Mouse (Mus musculus) cerebellum, postnatal 4 days (tissue): ENCODE measurements around the gene 1700001O22Rik.

Experiments used
- DNase-seq, 2 experiments: peaks; one replicate each; pipeline ENCODE4 v3.0.0; 2022; ENCODE audit warnings: low spot score in 2 of 2, mixed read lengths in 1 of 2

The 1700001O22Rik gene

DNA sequence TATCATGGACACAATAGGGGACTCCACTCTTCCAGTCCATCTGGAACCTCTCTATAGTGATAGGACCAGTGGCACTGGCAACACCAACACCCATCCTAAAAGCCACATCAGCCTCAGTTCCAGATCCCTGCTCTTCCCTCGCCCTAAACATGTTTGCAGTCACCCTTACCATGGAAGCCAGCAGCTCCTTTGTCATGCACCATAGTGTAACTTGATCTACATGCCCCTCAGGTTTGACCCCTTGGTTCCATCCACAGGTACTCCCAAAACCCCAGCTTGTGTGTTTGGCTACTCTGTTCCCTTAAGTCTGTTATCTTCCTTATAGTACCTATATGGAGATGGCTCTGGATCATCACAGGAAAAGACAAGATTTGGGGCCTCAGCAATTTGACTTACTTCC is 12.9 kb upstream of the 1700001O22Rik start:
- no peak for DNase-seq

GRCm38 (mm10) chr2:30810573-30810972 is 7.1 kb upstream of the 1700001O22Rik start:
- DNase-seq: no peak

- no peak for DNase-seq
Measured at GRCm38 (mm10) chr2:30809503-30809902, 6.0 kb upstream of the 1700001O22Rik start.

DNA sequence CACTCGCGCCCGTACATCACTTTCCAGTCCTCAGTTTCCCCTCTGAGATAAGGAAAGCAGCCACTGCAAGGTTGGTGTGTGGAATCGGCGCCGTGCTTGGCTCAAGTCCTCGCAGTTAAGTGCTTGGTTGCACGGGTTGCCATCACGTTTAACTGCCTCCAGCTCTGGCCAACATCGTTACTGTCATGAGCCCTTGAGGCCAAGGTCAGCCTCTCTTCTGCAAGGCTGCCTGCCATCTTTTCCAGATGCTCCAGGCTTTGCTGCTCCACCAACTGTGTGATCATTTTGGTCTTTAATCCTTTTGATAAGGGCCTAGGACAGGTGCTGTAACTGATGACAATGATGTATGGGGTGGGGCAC is 4.8 kb upstream of the 1700001O22Rik start:
- DNase-seq: no peak

DNA sequence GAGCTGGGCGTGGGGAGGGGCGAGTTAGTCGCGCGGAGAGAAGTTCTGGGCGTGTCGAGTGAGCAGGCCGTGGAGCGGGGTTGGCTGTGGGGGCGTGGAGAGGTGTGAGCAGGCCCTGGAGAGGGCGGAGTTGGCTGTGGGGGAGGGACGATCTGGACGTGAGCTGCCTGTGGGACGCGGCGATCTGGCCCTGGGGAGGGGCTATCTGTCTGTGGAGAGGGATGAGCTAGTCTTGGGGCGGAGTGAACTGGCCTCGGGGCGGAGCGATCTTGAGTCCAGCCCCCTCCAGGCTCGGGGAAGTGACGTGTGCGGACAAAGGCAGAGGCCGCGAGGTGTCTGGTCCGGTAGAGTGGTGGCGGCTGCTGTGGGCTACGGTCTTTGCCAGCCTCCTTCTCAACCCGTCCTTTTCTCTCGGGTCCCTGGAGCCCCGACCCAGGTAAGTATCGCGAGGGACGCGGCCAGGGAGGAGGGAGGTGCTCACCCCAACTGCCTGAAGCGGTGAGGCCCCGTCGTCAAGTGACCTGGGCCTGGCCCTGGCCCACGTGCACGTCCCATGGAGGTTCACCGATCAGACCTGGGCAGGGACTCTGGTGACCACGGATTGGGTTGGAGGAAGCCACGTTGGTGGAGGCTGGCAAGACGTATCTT is 4.3 kb upstream of the 1700001O22Rik start, which contains the start of gene Ntmt1:
Gene Ntmt1 (plus strand): TSS at position 179 of the 648 bp plus-strand sequence.
- DNase-seq: peak; percentile 92 to 96

DNA sequence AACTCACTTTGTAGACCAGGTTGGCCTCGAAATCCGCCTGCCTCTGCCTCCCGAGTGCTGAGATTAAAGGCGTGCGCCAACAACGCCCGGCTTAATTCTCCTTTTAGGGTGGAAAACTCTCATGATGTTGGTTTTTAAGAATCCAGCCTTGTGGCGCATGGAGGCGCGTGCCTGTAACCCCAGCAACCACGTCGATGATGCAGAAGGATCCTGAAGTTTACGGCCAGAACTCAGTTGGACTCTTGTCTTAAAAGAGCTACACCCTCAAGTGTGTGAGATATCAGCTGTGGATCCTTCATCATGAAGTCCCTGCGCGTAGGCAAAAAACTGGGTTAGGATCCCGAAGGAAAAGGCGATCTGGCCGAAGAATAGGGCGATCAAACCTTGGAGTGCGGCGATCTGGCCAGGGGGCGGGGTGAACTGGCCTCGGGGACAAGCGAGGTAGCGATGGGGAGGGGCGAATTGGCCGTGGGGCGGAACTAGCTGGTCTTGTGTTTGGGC is 3.7 kb upstream of the 1700001O22Rik start:
- no peak for DNase-seq

GRCm38 (mm10) chr2:30805983-30806382 is 2.5 kb upstream of the 1700001O22Rik start:
- no peak for DNase-seq

DNA sequence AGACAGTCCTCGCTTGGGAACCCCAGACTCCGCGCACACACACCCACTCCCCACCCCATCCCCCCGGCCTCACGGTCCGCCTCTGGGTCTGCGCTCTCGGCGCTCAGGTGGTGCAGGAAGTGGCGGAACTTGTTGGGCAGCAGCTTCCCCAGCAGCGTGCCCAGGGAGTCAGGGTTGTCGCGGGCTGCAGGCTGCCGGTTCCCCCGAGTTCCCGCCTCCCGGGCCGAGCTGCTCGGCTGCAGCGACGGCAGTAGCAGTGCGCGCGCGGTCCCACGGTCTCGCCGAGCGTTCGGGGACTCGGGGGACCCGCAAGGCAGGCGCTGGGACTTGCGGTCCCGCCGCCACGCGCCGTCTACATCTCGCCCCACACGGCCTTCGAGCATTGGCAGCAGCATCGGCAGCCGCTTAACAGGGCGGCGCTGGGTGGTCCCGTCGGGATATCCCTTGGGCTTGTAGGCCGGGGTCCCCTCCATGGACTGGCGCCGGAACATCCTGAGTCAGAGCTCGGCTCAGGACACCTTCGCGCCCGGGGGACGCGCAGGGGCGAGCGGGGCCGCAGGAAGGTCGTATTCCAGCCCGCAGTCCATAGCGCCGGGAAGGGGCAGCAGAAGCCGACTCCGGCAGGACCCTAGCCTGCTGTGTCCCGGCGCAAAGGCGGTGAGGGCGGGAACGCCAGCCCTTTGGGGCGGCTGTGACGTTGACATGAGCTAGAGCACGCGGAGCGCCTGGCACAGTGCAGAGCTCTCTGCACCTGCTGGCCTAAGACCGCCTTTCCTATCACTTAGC is 2.2 kb downstream of the 1700001O22Rik start:
- DNase-seq: peak in 1 of 2 experiments; percentile 47

DNA sequence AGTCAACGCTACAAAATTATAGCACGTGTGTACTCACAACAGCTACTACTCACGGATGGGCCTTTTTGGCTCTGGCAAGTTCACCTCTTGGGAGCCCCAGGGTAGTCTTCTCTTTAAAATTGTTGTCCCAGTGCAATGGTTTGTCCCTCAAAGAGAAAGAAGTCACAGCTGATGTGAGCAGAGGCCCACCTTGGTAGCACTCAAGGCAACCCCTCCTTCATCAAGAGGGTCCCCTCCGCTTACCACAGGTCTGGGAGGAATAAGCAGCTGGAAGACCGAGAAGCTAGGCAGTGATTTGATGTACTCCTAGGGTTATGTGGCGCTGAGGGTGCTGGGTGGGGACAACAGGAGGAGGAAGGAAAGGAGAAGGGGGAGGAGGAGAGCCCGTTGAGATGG is 2.8 kb downstream of the 1700001O22Rik start:
- DNase-seq: no peak

DNA sequence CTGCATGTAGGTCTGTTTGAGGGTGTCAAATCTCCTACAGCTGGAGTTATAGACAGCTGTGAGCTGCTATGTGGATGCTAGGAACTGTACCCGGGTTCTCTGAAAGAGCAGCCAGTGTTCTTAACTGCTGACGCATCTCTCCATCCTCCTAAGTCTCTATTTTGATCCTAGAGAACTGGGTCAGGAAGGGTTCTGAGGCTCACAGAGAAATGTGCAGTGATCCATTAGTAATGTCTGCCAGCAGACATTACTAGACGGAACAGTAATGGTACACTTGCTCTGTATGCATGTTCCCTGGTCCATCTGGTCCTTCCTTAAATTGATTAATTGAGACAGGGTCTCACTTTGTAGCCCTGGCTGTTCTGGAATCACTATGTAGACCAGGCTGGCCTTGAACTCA is 4.0 kb downstream of the 1700001O22Rik start:
- DNase-seq: no peak

DNA sequence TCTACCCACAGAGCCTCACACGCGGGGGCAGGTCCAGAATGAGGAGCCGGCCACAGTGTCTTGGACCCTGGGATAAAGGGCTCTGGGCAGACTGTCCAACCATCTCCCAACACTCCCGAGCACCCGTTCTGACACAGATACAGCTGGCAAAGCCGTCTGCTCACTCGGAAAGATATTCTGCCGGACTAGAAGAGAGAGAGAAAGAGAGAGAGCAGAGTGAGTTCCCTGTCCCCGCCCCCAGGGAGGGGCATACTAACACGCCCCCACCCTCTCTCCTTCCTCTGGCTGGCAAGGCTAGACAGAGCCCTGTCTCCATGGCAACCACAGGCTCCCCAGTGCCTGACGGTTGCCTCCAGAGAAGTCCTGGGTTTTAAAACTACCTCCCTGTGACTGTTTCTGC is 7.1 kb downstream of the 1700001O22Rik start:
- DNase-seq: peak in 1 of 2 experiments; percentile 77

DNA sequence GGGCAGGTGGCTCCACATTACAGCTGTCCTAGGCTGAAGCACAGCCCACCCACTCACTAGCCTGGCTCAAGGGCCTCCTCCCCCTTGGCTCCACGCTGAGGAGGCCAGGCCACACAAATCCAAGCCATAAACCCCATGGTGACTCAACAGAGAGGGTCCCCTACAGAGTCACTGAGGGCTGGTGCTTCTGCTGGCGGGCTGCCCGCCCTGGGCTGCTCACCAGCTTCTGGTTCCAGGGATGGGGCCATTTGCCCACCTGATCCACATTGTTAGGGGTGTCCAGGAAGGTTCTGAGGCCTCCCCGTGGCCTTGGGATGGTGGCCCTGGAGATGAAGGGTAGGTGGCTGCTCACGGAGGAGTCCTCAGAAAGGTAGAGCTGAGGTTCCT is 7.6 kb downstream of the 1700001O22Rik start:
- DNase-seq: peak in 1 of 2 experiments; percentile 55

- DNase-seq: no peak
Measured at GRCm38 (mm10) chr2:30795271-30795888, 8.1 kb downstream of the 1700001O22Rik start.

DNA sequence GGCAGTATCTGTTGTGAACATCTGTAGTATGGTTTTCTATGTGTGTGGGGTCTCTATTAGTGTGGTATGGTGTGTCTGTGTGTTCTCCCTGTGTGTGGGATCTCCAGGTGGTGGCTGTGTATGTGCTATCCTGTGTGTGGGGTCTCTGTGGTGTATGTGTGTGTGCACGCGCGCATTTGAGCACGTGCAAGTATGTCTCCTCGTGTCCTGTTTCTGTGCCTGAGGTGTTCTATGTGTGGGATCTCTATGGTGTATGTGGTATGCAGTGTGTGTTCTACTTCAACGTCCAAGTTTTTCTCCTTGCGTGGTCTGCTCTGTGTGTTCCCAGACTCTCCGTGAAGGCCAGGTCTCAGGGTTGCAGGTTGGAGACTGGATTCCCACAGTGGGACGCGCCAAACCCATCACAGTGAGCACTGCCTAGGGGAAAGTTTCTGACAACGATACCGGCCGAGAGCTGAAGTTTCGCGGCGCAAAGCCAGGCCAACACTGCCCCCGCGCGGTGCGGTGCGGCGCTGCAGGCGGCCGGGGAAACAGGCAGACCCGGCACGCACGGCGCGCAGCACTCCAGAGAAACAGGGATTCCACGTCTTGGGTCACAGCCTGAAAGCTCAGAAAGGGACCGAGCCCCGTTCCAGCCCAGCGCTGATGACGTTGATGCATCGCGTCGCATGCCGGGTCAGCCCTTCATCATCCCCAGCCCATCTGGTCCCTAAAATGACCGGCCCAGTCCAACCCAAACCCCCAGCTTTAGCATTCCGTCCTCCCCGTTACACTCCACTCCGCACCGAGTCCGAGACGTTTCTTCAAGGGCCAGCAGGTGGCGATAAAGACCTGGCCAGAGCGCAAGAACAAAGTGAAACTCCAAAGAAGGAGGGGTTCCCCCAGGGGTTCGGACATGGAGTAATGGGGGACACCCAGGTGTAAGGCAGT is 9.0 kb downstream of the 1700001O22Rik start:
- DNase-seq: peak; percentile 99 to 100

DNA sequence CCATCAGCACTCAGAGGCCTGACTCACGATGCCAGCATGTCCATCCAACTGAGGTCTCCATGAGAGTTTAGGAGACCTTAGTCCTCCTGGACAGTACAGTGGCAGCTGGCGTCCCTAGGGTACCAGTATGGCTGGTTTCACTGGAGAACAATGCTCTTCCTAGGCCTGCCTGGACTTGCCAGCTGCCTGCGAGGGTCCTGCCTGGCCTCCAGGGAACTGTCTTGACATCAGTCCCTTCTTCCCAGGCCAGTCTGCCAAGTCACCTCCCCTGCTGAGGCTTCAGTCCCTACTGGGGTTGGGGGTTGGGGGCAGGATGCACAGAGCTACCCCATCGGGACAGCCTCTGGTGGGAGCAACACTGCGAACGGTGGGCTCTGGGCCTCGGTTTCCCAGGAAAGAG is 11.4 kb downstream of the 1700001O22Rik start:
- no peak for DNase-seq

DNA sequence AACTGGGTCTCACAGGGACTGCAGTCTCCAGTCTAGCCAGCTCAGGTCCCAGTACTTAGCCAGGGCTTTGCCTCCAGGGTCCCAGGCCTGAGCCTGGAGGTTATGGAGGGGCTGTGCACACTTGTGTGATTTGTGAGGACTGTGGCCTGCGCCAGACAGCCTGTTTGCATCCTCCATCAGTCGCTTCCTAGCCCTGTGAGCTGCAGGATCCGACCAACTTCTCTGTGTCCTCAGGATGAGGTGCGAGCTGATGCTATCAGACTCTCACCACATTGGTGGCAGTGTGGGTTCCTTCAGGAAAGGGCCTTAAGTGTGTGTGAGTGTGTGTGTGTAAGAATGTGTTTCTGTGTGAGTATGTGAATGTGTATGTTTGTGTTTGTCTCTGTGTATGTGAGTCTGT is 16.0 kb downstream of the 1700001O22Rik start:
- DNase-seq: no peak

DNA sequence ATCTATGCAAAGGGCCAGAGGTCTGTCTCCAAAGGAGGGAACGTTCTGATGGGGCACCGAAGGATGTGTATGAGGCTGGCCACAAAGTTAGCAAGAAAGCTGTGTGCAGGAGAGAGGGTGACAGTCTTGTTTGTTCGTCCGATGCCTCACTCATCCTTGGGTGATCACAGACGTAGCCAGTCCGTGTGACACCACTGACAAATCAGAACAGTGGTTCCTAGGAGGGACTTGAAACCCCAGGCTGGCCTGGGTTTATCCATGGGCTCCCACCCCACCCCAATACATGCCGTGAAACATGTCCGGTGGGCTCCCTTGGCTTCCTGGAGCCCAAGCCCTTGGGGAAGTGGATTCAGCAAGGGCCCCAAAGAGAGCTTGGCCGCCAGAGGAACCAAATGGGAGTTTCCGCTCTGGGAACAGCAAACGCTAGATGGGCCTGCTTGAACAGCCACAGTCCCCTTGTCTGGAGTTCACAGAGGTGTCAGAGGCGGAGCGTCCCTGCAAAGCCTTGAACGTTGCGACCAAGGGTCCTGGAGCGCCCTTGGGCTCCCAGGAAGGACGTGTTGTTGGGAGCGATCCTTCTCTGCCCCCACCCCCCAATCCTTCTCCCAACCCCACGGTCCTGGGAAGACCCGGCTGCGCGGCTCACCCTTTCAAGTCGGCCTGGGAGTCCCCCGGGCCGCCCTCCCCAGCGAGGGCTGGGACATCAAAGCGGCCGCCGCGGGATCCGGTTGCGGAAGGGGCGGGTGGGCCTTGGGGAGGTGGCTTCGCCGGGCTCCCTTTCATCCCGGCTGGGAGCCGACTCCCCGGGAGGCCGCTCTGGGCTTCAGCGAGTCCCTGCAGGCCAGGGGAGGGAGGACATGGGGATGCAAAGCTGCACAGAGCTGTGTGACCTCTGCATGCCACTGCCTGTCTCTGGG is 19.1 kb downstream of the 1700001O22Rik start:
- no peak for DNase-seq

DNA sequence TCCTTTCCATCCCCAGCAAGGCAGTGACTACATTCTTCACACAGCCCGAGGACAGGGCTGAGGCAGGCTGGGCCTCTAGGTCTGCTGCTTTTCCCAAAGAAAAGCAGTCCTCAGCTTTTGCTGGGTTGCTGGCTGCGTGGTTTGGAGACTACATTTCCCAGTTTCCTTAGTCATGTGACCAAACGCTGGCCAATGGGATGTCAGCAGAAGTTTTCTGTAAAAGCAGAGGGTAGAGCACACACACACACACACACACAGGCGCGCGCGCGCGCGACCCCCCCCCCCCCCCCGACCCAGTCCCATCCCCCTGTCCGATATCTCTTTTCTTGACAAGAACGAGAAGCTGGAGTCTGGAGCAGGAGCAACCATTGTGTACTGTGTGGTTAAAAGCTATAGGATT is 20.1 kb downstream of the 1700001O22Rik start:
- DNase-seq: peak in 1 of 2 experiments; percentile 63

- no peak for DNase-seq
Measured at GRCm38 (mm10) chr2:30782312-30783290, 20.9 kb downstream of the 1700001O22Rik start.
